Mouse (Mus musculus) forebrain, embryonic 16.5 days (tissue): Measurements from ENCODE around the gene Zfp871. TPM values are rescaled to one million over a fixed set of nuclear protein-coding genes. Genes with fewer than 3 reads are reported as not detected.

Experiments
- ATAC-seq: fragments of 200-750 bp; cut with Nextera tagmentation; 2 replicates; pipeline ENCODE4 v1.8.0; 2017; ENCODE audit warnings: mild to moderate bottlenecking, moderate library complexity
- H3K27ac ChIP-seq: fragments of 300-500 bp; sonication (generic); 2 replicates; pipeline ENCODE4 v1.5.1; 2014; ENCODE audit warnings: low read length, control low read depth
- H3K27me3 ChIP-seq: fragments of 300-500 bp; sonication (generic); replicated peaks from 2 replicates; pipeline ENCODE4 v1.6.1; 2014; ENCODE audit warnings: low read length; ENCODE audit not compliant: control insufficient read depth, insufficient read depth
- H3K36me3 ChIP-seq: fragments of 300-500 bp; sonication (generic); 2 replicates; pipeline ENCODE4 v1.6.1; 2014; ENCODE audit not compliant: control insufficient read depth, insufficient read depth
- H3K4me1 ChIP-seq: fragments of 300-500 bp; sonication (generic); replicated peaks from 2 replicates; pipeline ENCODE4 v1.6.1; 2014; ENCODE audit warnings: low read length; ENCODE audit not compliant: control insufficient read depth, insufficient read depth
- H3K4me2 ChIP-seq: fragments of 300-500 bp; sonication (generic); 2 replicates; pipeline ENCODE4 v1.6.1; 2014; ENCODE audit warnings: mild to moderate bottlenecking, low read length, control low read depth
- H3K4me3 ChIP-seq: fragments of 300-500 bp; sonication (generic); replicated peaks from 2 replicates; pipeline ENCODE4 v1.5.1; 2014; ENCODE audit warnings: mild to moderate bottlenecking, low read length, control low read depth
- H3K9ac ChIP-seq: fragments of 300-500 bp; sonication (generic); replicated peaks from 2 replicates; pipeline ENCODE4 v1.6.1; 2014; ENCODE audit warnings: low read depth, low read length, control low read depth
- H3K9me3 ChIP-seq: fragments of 300-500 bp; sonication (generic); 2 replicates; pipeline ENCODE4 v1.6.1; 2016; ENCODE audit warnings: low read length; ENCODE audit not compliant: control insufficient read depth
- WGBS: fragments of 180-500 bp; shearing (Covaris S2); extraction: QIAGEN DNeasy Blood & Tissue Kit; methylation state at CpG from one replicate; pipeline ENCODE4 v1.1.7; 2014; 5-methylcytosine and 5-hydroxymethylcytosine counted together
- polyA plus RNA-seq: library from polyadenylated mRNA; unstranded; fragments of >200 nt; fragmentation: Nextera tagmentation; extraction: Ambion mirVana; gene quantifications from 2 replicates; pipeline ENCODE4 v1.2.1, GENCODE M21; 2015

The Zfp871 gene
- polyA plus RNA-seq, 1 experiment from 2014 or later, result 47.4 TPM

- no peak overlapping the region for H3K4me3 ChIP-seq
- peaks cover 26% of the 10 kb centered on the region for H3K4me1 ChIP-seq
- H3K27ac ChIP-seq, result no peak overlapping the region
- no peak overlapping the region for H3K9ac ChIP-seq
- H3K9me3 ChIP-seq, result no peaks in the 10 kb centered on the region
- H3K4me2 ChIP-seq, result no peak overlapping the region
- no peak for ATAC-seq
- no peaks in the 10 kb centered on the region for H3K27me3 ChIP-seq
- peaks cover 3% of the 10 kb centered on the region; the same call in 1 of the 2 replicates for H3K36me3 ChIP-seq
- 76% methylated on average over 8 of the region's 8 CpGs for WGBS
Observed at GRCm38 (mm10) chr17:32789244-32789643, 1.2 kb upstream of the Zfp871 start.

DNA sequence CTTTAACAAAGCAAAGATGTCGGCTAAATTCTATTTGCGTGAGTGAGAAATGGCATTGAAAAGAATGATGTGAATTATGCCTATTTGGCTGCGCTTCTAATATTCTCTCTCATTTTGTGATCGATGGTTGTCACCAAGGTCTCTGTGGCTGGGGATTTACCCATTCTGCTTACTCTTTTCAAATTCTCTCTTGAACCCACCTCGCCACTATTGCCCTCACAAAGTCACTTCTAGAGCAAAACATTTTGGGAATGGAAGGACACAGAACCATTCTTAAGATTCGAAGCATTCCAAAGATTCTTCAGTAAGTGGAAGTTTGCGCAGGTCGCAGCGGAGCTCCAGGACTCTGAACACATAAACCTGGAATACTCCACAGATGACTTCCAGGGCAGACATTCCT, 489 bp upstream of the Zfp871 start:
- Histone ChIP-seq H3K9ac (peak overlapping the region; percentile 37), H3K27ac (no peak overlapping the region)

DNA sequence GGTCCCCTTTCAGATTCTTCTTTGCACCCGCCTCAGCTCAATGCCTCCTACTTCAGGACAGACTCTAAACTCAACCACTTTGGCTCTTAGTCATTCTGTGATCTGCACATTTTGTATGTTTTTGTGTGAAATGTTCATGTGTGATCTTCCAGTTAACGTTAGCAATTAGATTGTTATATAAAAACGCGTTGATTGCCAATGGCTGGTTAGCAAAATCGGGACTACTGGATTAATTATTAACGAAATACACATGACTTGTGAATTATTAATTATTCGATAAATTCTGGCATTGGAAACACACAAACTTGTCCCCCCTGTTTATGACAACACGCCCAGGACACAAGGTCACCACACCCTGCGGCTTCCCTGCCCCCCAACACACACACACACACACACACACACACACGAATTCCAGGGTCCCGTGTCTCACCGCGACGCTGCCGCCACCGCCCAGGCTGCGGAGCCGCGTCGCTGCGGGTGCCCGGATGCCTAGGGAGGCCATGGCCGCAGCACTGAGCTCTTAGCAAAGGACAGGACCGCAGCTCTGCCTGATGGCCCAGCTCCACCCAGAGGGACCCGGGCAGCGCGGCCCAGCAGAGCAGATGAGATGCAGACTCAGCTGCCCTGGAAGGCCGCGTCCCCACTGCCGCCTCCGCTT, 522 bp downstream of the Zfp871 start:
- WGBS, result under 1% methylated on average over 31 of the region's 31 CpGs
- peak; percentile 87 for ATAC-seq
- Histone ChIP-seq H3K4me3 (peak overlapping the region; percentile 80), H3K9ac (peak overlapping the region; percentile 84), H3K9me3 (no peaks in the 10 kb centered on the region), H3K27ac (peak overlapping the region; percentile 91), H3K27me3 (no peaks in the 10 kb centered on the region), H3K4me1 (peaks cover 26% of the 10 kb centered on the region), H3K4me2 (peak overlapping the region; percentile 68), H3K36me3 (peaks cover 11% of the 10 kb centered on the region)

More for the DNA sequence above, 489 bp upstream of the Zfp871 start:
- WGBS, result 9% methylated on average over 9 of the region's 9 CpGs
- H3K27me3 ChIP-seq, result no peaks in the 10 kb centered on the region
- no peak for ATAC-seq
- peaks cover 26% of the 10 kb centered on the region for H3K4me1 ChIP-seq
- peaks cover 7% of the 10 kb centered on the region for H3K36me3 ChIP-seq
- peak overlapping the region; percentile 80 for H3K4me3 ChIP-seq
- no peaks in the 10 kb centered on the region for H3K9me3 ChIP-seq
- peak overlapping the region; percentile 66 for H3K4me2 ChIP-seq

DNA sequence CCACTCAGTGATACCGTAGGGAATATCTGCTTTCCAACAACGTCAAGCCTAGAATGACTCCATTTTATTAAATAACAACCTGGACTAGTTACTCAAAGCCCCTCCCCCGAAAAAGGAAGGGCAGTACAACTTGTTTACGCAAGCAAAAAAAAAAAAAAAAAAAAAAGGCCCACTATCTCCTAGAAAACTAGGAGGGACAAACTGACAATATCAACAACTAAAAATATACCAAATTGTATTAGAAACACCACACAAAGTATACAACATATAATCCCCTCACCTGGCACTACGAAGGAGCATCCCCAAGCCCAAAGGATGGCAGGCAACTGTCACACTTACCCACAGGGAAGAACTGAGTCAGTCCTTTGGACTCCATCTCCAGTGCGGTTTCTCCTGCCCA, 1.1 kb downstream of the Zfp871 start:
- ATAC-seq, result no peak
- Histone ChIP-seq H3K36me3 (peaks cover 12% of the 10 kb centered on the region), H3K9me3 (no peaks in the 10 kb centered on the region), H3K4me2 (peak overlapping the region; percentile 68), H3K9ac (peak overlapping the region; percentile 32), H3K27me3 (no peaks in the 10 kb centered on the region), H3K4me1 (peaks cover 26% of the 10 kb centered on the region), H3K4me3 (peak overlapping the region; percentile 80), H3K27ac (no peak overlapping the region)
- WGBS, result 74% methylated on average over 6 of the region's 6 CpGs

- peaks cover 12% of the 10 kb centered on the region for H3K36me3 ChIP-seq
- 88% methylated on average over 3 of the region's 3 CpGs for whole genome bisulfite sequencing
- H3K9me3 ChIP-seq, result no peaks in the 10 kb centered on the region
- no peak for ATAC-seq
- no peaks in the 10 kb centered on the region for H3K27me3 ChIP-seq
- peaks cover 26% of the 10 kb centered on the region for H3K4me1 ChIP-seq
- no peak overlapping the region for H3K4me3 ChIP-seq
- H3K9ac ChIP-seq, result no peak overlapping the region
- H3K4me2 ChIP-seq, result peak overlapping the region; percentile 20; the same call in 1 of the 2 replicates
- no peak overlapping the region for H3K27ac ChIP-seq
Observed at GRCm38 (mm10) chr17:32785656-32786055, 2.4 kb downstream of the Zfp871 start.

DNA sequence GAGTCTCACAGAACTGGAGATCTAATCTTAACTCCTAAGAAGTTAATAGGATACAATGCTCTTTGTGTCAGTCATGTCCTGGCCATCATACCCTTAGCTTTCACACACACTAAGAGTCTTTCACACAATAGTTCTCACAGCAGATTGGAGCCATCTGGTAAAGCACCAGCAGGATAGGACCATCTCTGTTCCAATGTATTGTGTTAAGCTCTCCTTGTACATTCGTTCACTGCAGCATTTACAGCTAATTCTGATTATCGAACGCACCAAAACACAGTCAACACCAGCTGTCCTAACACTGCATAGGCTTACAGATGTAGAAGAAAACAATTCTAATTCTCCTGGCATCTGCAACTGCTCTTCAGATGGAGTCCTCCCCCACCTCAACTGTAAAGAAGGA, 10.5 kb downstream of the Zfp871 start:
- Histone ChIP-seq H3K9ac (no peak overlapping the region), H3K4me3 (no peak overlapping the region), H3K27ac (no peak overlapping the region), H3K9me3 (no peaks in the 10 kb centered on the region), H3K27me3 (no peaks in the 10 kb centered on the region), H3K4me1 (no peaks in the 10 kb centered on the region), H3K36me3 (peaks cover 28% of the 10 kb centered on the region), H3K4me2 (no peak overlapping the region)
- no peak for ATAC-seq
- 83% methylated on average over 3 of the region's 3 CpGs for WGBS

GRCm38 (mm10) chr17:32771213-32771612, 16.9 kb downstream of the Zfp871 start:
- no peak for ATAC-seq

DNA sequence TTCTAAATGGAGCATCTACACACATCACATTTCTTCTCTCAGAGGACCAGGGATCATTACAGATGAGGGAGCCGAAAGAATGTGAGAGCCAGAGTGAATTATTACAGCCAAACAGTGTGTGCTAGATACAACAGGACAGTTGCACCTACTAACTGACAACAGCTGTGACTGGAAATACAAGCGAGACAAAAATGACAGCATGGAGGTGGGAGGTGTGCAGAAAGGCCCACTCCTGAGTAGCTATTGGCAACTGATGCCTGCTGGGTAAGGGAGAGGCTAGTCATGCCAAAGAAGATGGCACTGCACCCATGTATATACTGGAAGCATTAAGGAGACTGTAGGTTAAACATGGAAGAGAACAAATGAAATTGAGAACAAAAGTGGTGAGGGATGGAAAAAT, 21.7 kb downstream of the Zfp871 start:
- Histone ChIP-seq H3K4me1 (no peaks in the 10 kb centered on the region), H3K4me2 (no peak overlapping the region), H3K4me3 (no peak overlapping the region), H3K9me3 (peaks cover 5% of the 10 kb centered on the region; the same call in 1 of the 2 replicates), H3K27ac (no peak overlapping the region), H3K9ac (no peak overlapping the region), H3K36me3 (peaks cover 52% of the 10 kb centered on the region), H3K27me3 (no peaks in the 10 kb centered on the region)
- ATAC-seq, result no peak
- WGBS, result 99% methylated on average over 2 of the region's 2 CpGs

More at GRCm38 (mm10) chr17:32771213-32771612, 16.9 kb downstream of the Zfp871 start:
- H3K9ac ChIP-seq, result no peak overlapping the region
- peaks cover 5% of the 10 kb centered on the region; the same call in 1 of the 2 replicates for H3K9me3 ChIP-seq
- no peaks in the 10 kb centered on the region for H3K4me1 ChIP-seq
- peaks cover 60% of the 10 kb centered on the region for H3K36me3 ChIP-seq
- no peak overlapping the region for H3K27ac ChIP-seq
- H3K4me3 ChIP-seq, result no peak overlapping the region
- H3K4me2 ChIP-seq, result no peak overlapping the region
- H3K27me3 ChIP-seq, result no peaks in the 10 kb centered on the region
- WGBS, result 85% methylated on average over 1 of the region's 1 CpGs

- H3K4me3 ChIP-seq, result no peak overlapping the region
- H3K36me3 ChIP-seq, result no peaks in the 10 kb centered on the region
- no peaks in the 10 kb centered on the region for H3K27me3 ChIP-seq
- no peak for ATAC-seq
- H3K9ac ChIP-seq, result no peak overlapping the region
- no peak overlapping the region for H3K27ac ChIP-seq
- no peaks in the 10 kb centered on the region for H3K9me3 ChIP-seq
- H3K4me1 ChIP-seq, result no peaks in the 10 kb centered on the region
- WGBS, result 69% methylated on average over 5 of the region's 5 CpGs
- no peak overlapping the region for H3K4me2 ChIP-seq
Observed at GRCm38 (mm10) chr17:32757331-32757730, 30.8 kb downstream of the Zfp871 start.
